Mouse (Mus musculus) cerebellum, adult 9-11 months (tissue): ENCODE data around the gene Gm28230.

Source experiments
- DNase-seq: peaks from one replicate; pipeline ENCODE4 v3.0.0; 2022

Gm28230 gene

DNA sequence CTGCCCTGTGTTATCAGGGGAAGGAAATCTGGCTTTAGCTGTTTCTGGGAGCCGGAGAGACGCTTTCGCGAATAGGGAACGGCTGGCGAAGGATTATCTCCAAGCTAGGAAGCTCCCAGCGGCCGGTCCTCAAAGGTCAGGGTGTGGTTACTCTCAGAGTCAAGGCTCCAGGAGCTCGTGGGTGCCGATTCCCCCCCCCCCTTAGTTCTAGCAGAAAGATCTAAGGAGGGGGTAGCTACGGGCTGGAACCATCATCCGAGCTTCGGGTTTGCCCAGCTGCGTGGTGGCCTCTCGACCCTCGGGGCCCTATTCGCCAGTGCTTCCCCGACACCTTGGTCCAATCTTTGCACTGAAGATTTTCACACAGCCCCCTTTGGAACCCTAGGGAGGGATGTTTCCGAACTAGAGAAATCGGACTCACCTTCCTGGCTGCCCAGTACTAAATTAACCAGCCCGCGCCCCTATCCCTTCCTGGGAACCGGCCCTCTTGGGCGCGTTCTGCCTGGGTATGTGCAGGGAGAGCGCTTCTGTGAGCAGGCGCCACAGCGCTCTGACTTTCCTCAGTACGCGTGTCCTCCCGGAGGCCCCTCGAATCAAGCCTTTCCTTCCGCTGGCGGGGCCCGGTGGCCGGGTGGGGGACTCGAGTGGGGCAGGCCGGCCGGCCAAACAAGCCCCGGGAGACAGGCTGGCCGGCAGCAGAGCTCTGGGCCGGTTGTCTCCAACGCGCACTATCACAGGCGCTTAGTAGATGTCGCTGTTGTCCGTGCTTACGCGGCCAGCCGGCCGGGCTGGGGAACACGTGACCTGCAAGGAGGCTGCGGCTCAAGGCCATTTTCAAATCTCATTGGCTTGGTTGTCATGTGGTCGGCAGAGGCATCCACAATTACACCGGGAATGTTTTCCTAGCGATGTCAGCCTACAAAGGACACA, 35.2 kb upstream of the Gm28230 start, which contains the start of gene Hoxd10:
Gene Hoxd10, plus strand, starts transcription at position 903 of the 930 bp plus-strand sequence.
- no peak for DNase-seq

- no peak for DNase-seq
Observed at GRCm38 (mm10) chr2:74691995-74692807, 34.3 kb upstream of the Gm28230 start.

GRCm38 (mm10) chr2:74692808-74693431, 33.6 kb upstream of the Gm28230 start:
- no peak for DNase-seq

- no peak for DNase-seq
Observed at GRCm38 (mm10) chr2:74693432-74693827, 33.1 kb upstream of the Gm28230 start.

DNA sequence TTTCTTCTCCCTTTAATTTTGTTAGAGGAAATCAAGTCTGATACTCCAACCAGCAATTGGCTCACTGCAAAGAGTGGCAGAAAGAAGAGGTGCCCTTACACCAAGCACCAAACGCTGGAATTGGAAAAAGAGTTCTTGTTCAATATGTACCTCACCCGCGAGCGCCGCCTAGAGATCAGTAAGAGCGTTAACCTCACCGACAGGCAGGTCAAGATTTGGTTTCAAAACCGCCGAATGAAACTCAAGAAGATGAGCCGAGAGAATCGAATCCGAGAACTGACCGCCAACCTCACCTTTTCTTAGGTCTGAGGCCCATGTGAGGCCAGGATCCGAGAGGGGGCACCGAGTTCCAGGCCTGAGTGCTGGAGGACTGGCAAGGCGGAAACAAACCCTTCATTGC, 32.5 kb upstream of the Gm28230 start:
- no peak for DNase-seq

DNA sequence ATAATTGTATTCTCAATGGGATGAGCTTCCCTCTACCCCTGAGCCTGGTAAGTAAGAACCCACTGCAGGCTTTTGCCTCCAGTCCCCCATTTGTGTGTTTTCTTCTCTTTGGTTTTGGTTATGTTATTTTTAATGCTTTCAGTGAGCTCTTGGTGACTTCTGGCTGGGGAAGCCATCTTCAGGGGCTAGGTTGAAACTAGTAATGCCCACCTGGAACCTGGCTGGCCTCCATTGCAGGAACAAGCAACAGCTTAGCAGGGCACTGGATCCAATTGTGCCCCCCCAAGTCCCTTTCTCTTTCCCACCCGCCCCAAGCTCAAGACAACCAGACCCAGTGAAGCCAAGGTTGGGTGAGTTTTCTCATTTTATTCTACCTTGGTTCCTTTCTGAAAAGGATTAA, 31.1 kb upstream of the Gm28230 start:
- DNase-seq: no peak

DNA sequence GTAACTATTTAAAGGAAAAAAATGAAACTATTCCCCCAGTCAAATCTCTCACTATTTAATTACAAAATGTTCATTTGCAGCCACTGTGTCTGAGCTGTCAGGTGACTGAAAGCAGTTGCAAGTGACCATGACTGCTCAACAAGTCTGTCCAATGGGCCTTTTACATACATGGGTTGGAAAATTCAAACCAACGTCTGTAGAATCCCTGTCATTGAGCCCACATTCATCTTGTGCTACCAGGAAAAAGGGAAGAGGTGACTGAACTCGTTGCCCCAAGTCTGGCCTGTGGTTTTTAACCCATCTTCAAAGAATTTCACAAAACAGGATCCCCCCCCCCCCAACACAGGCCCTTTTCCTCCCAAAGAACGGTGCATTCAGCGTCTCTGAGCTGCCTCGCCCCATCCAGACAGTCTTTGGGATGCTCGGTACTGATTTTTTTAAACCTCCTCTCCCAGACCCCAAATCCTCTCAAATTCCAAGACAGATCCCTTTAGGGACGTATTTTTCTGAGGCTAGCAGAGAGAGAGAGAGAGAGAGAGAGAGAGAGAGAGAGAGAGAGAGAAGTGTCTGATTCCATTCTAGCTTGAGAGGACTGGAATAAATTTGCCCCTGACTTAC, 30.6 kb upstream of the Gm28230 start:
- DNase-seq: no peak

GRCm38 (mm10) chr2:74696442-74697335, 29.8 kb upstream of the Gm28230 start:
- DNase-seq: no peak

- no peak for DNase-seq
Observed at GRCm38 (mm10) chr2:74697567-74698121, 28.9 kb upstream of the Gm28230 start, which contains the start of gene Hoxd9. Gene Hoxd9 (plus strand): TSS chr2:74697727.

GRCm38 (mm10) chr2:74698201-74699052, 28.1 kb upstream of the Gm28230 start:
- DNase-seq: no peak

DNA sequence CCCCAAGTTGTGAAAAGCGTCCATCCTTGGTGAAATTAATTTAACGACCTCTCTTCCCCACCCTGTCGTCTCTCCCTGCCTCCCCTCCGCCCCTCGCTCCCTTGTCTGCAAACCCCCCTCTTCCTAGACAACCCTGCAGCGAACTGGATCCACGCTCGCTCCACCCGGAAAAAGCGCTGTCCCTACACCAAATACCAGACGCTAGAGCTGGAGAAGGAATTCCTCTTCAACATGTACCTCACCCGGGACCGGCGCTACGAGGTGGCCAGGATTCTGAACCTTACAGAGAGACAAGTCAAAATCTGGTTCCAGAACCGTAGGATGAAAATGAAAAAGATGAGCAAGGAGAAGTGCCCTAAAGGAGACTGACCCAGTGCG, 27.5 kb upstream of the Gm28230 start:
- DNase-seq: no peak

- no peak for DNase-seq
Observed at GRCm38 (mm10) chr2:74699664-74700545, 26.6 kb upstream of the Gm28230 start.

GRCm38 (mm10) chr2:74700546-74701112, 25.9 kb upstream of the Gm28230 start:
- no peak for DNase-seq

DNA sequence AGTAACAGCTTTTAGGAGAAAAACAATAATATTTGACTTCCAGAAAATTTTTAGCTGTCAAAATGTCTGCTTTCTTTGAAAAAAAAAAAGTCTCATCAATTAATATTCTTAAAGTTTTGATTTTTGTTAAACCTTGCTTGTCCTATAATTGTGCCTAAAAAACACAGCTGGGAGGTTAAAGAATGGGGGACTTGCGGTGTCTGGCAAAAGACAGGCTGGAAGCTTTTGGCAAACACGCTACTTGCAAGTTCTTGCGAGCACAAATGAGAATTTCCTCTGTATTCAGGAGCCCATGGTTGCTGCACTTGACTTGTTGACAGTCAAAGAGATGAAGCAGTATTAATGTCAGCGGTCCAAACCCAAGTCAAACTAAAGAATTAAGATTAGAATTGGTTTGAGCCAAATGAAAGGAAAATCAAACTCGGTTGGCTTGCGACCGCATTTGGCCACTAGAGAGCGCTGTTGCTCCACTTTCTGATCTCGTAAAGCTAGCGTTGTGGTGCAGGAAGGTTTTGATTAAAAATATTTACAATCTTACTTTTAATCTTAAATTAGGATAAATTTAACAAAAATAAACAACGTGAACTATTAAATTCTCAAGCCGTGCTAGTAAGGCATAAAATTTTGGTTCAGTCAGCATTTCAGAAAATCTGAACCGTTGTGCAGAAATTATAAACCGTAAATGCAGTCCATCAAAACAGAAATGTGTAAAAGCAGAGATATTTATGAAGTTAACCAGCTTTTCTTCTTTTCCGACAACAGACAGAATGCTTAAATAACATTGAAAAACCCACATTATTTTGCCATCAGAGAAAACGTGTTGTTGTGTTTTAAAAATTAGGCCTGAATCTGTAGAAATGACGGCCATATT, 24.3 kb upstream of the Gm28230 start:
- DNase-seq: peak; percentile 42

GRCm38 (mm10) chr2:74702820-74703219, 23.7 kb upstream of the Gm28230 start:
- no peak for DNase-seq

- DNase-seq: no peak
Observed at GRCm38 (mm10) chr2:74703317-74703716, 23.2 kb upstream of the Gm28230 start.

DNA sequence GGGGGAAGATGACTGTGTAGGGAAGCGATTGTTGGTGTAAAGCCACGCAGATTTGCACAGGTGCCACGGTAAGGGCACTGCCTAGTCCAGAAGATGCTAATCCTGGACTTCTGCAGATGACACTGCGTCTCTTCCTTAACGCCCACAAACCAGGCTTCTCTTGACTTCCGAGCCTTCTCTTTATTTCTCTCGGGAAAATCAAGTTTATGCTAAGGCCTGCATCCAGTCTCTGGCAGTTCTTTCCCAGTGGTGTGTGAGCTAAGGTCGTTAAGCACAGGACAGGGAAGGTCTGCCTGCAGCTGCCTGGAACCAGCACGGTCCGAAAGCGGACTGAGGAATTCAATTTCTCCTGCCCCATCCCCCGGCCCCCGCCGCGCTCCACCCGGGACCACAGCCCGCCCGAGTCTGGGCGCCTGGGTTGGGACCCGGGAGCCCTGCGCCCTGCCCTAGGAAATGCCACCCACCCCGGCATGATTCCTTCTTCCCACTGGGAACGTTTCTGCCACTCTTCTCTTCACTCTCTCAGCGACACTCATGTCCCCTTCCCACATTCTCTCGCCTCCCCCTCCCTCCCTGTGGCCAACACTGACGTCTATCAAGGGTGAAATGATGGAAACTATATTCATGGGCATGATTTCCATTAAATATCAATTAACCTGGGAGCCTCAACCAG, 22.7 kb upstream of the Gm28230 start:
- no peak for DNase-seq
